Mouse (Mus musculus) lung, postnatal 0 days (tissue): ENCODE data around the gene Nfe2l3. TPM values are rescaled to one million over a fixed set of nuclear protein-coding genes. Genes with fewer than 3 reads are reported as not detected.

Experiments
- ATAC-seq: fragments of 200-750 bp; cut with Nextera tagmentation; 2 replicates; pipeline ENCODE4 v1.8.0; 2017; ENCODE audit warnings: moderate library complexity
- DNase-seq: peaks from one replicate; pipeline ENCODE4 v3.0.0-alpha.2; 2016; ENCODE audit warnings: low spot score
- H3K27ac ChIP-seq: fragments of 300-500 bp; sonication (generic); 2 replicates; pipeline ENCODE4 v1.5.1; 2014; ENCODE audit warnings: antibody characterized with exemption, mild to moderate bottlenecking, low read length, mixed read lengths
- H3K27me3 ChIP-seq: fragments of 300-500 bp; sonication (generic); replicated peaks from 2 replicates; pipeline ENCODE4 v1.6.1; 2014; ENCODE audit warnings: low read length, mixed read lengths; ENCODE audit not compliant: insufficient read depth
- H3K36me3 ChIP-seq: fragments of 300-500 bp; sonication (generic); 2 replicates; pipeline ENCODE4 v1.6.1; 2014; ENCODE audit warnings: low read length, mixed read lengths; ENCODE audit not compliant: insufficient read depth
- H3K4me1 ChIP-seq: fragments of 300-500 bp; sonication (generic); 2 replicates; pipeline ENCODE4 v1.6.1; 2014; ENCODE audit warnings: antibody characterized with exemption, low read depth, low read length, mixed read lengths; ENCODE audit not compliant: insufficient read depth
- H3K4me2 ChIP-seq: fragments of 300-500 bp; sonication (generic); replicated peaks from 2 replicates; pipeline ENCODE4 v1.6.1; 2014; ENCODE audit warnings: low read depth, mild to moderate bottlenecking, low read length, moderate library complexity, mixed read lengths
- H3K4me3 ChIP-seq: fragments of 300-500 bp; sonication (generic); 2 replicates; pipeline ENCODE4 v1.5.1; 2014; ENCODE audit warnings: low read depth, low read length
- H3K9ac ChIP-seq: fragments of 300-500 bp; sonication (generic); replicated peaks from 2 replicates; pipeline ENCODE4 v1.6.1; 2014; ENCODE audit warnings: low read depth, mild to moderate bottlenecking
- H3K9me3 ChIP-seq: fragments of 300-500 bp; sonication (generic); 2 replicates; pipeline ENCODE4 v1.6.1; 2016; ENCODE audit warnings: low read length, mixed read lengths
- CTCF ChIP-seq: IDR thresholded peaks from 2 replicates; pipeline ENCODE4 v1.5.1; 2016; ENCODE audit warnings: antibody characterized with exemption, mild to moderate bottlenecking
- EP300 ChIP-seq: IDR thresholded peaks from 2 replicates; pipeline ENCODE4 v1.6.1; 2016; ENCODE audit warnings: antibody characterized with exemption, mild to moderate bottlenecking, control low read depth
- WGBS: fragments of 180-500 bp; shearing (Covaris S2); extraction: QIAGEN DNeasy Blood & Tissue Kit; methylation state at CpG from one replicate; pipeline ENCODE4 v1.1.7; 2014; 5-methylcytosine and 5-hydroxymethylcytosine counted together
- polyA plus RNA-seq: library from polyadenylated mRNA; unstranded; fragments of >200 nt; fragmentation: Nextera tagmentation; extraction: Ambion mirVana; gene quantifications from 2 replicates; pipeline ENCODE4 v1.2.1, GENCODE M21; 2015

Nfe2l3 gene
- polyA plus RNA-seq, 1 experiment from 2014 or later, result 3.0 TPM

GRCm38 (mm10) chr6:51497321-51498111, 65.0 kb downstream of the Nfe2l3 start:
- Histone ChIP-seq H3K4me3 (no peak overlapping the region), H3K9me3 (no peaks in the 10 kb centered on the region), H3K27ac (no peak overlapping the region), H3K27me3 (no peaks in the 10 kb centered on the region), H3K36me3 (no peaks in the 10 kb centered on the region), H3K9ac (no peak overlapping the region), H3K4me1 (no peaks in the 10 kb centered on the region), H3K4me2 (no peak overlapping the region)
- TF ChIP-seq EP300, result no peak
- WGBS, result 63% methylated on average over 8 of the region's 8 CpGs
- no peak for ATAC-seq
- DNase-seq, result no peak

GRCm38 (mm10) chr6:51505671-51506070, 73.2 kb downstream of the Nfe2l3 start:
- no peak overlapping the region for H3K9ac ChIP-seq
- no peak overlapping the region for H3K4me2 ChIP-seq
- ATAC-seq, result no peak
- WGBS, result 53% methylated on average over 1 of the region's 1 CpGs
- no peaks in the 10 kb centered on the region for H3K4me1 ChIP-seq
- H3K27ac ChIP-seq, result no peak overlapping the region
- no peak overlapping the region for H3K4me3 ChIP-seq
- no peak for TF ChIP-seq EP300
- no peak for TF ChIP-seq CTCF
- H3K9me3 ChIP-seq, result no peaks in the 10 kb centered on the region
- no peak for DNase-seq
- H3K27me3 ChIP-seq, result no peaks in the 10 kb centered on the region
- H3K36me3 ChIP-seq, result no peaks in the 10 kb centered on the region

- 65% methylated on average over 2 of the region's 2 CpGs for WGBS
These were observed 75.1 kb downstream of the Nfe2l3 start for GRCm38 (mm10) chr6:51507556-51507955.

More at GRCm38 (mm10) chr6:51507556-51507955, 75.1 kb downstream of the Nfe2l3 start:
- TF ChIP-seq EP300 (no peak), CTCF (no peak)
- no peaks in the 10 kb centered on the region for H3K27me3 ChIP-seq
- no peak overlapping the region for H3K4me2 ChIP-seq
- H3K9me3 ChIP-seq, result no peaks in the 10 kb centered on the region
- no peak overlapping the region for H3K27ac ChIP-seq
- no peak overlapping the region for H3K9ac ChIP-seq
- H3K36me3 ChIP-seq, result no peaks in the 10 kb centered on the region
- H3K4me3 ChIP-seq, result no peak overlapping the region
- DNase-seq, result no peak
- H3K4me1 ChIP-seq, result no peaks in the 10 kb centered on the region
- no peak for ATAC-seq

Other genes starting within 250 kb of the Nfe2l3 start
- 613 and 721 TPM in 2 replicates for gene Hnrnpa2b1, start 37.2 kb downstream of the Nfe2l3 start, polyA plus RNA-seq
- 233 and 240 TPM in 2 replicates for gene Cbx3, start 37.7 kb downstream of the Nfe2l3 start, polyA plus RNA-seq
- gene Snx10, start 91.2 kb downstream of the Nfe2l3 start, polyA plus RNA-seq, result 11.8 and 14.3 TPM in 2 replicates